Mouse (Mus musculus) kidney, postnatal 0 days (tissue): ENCODE data around the gene Emc3. TPM values are rescaled to one million over a fixed set of nuclear protein-coding genes. Genes with fewer than 3 reads are reported as not detected.

Experiments
- ATAC-seq: fragments of 200-750 bp; cut with Nextera tagmentation; replicated peaks from 2 replicates; pipeline ENCODE4 v1.8.0; 2017; ENCODE audit warnings: low read depth, moderate number of reproducible peaks, moderate TSS enrichment, moderate library complexity; ENCODE audit not compliant: low FRiP score
- DNase-seq: peaks from one replicate; pipeline ENCODE4 v3.0.0-alpha.2; 2016; ENCODE audit warnings: low spot score
- H3K27ac ChIP-seq: fragments of 300-500 bp; sonication (generic); 2 replicates; pipeline ENCODE4 v1.5.1; 2014; ENCODE audit warnings: mild to moderate bottlenecking
- H3K27me3 ChIP-seq: fragments of 300-500 bp; sonication (generic); 2 replicates; pipeline ENCODE4 v1.6.1; 2014; ENCODE audit warnings: low read length, mixed read lengths; ENCODE audit not compliant: insufficient read depth
- H3K36me3 ChIP-seq: fragments of 300-500 bp; sonication (generic); 2 replicates; pipeline ENCODE4 v1.6.1; 2014; ENCODE audit warnings: low read length, mixed read lengths; ENCODE audit not compliant: insufficient read depth
- H3K4me1 ChIP-seq: fragments of 300-500 bp; sonication (generic); replicated peaks from 2 replicates; pipeline ENCODE4 v1.6.1; 2014; ENCODE audit warnings: antibody characterized with exemption, low read length, mixed read lengths; ENCODE audit not compliant: insufficient read depth
- H3K4me2 ChIP-seq: fragments of 300-500 bp; sonication (generic); 2 replicates; pipeline ENCODE4 v1.6.1; 2014; ENCODE audit warnings: mild to moderate bottlenecking, low read length, moderate library complexity, mixed read lengths
- H3K4me3 ChIP-seq: fragments of 300-500 bp; sonication (generic); replicated peaks from 2 replicates; pipeline ENCODE4 v1.5.1; 2014; ENCODE audit warnings: low read depth, low read length
- H3K9ac ChIP-seq: fragments of 300-500 bp; sonication (generic); 2 replicates; pipeline ENCODE4 v1.6.1; 2014; ENCODE audit warnings: low read depth, low read length
- H3K9me3 ChIP-seq: fragments of 300-500 bp; sonication (generic); replicated peaks from 2 replicates; pipeline ENCODE4 v1.6.1; 2016; ENCODE audit warnings: low read length, inconsistent platforms, mixed read lengths
- CTCF ChIP-seq: IDR thresholded peaks from 2 replicates; pipeline ENCODE4 v1.5.1; 2016; ENCODE audit warnings: antibody characterized with exemption, low read depth, mild to moderate bottlenecking, moderate library complexity
- WGBS: fragments of 180-500 bp; shearing (Covaris S2); extraction: QIAGEN DNeasy Blood & Tissue Kit; methylation state at CpG from one replicate; pipeline ENCODE4 v1.1.7; 2014; 5-methylcytosine and 5-hydroxymethylcytosine counted together
- polyA plus RNA-seq: library from polyadenylated mRNA; unstranded; fragments of >200 nt; fragmentation: Nextera tagmentation; extraction: Ambion mirVana; gene quantifications from 2 replicates; pipeline ENCODE4 v1.2.1, GENCODE M21; 2015

The Emc3 gene
- polyA plus RNA-seq, 1 experiment from 2014 or later, result 114 TPM

GRCm38 (mm10) chr6:113541610-113542009 lies 10.2 kb upstream of the Emc3 start:
- DNase-seq (no peak), ATAC-seq (no peak)
- no peak overlapping the region for H3K9ac ChIP-seq
- no peak overlapping the region for H3K4me2 ChIP-seq
- H3K27me3 ChIP-seq, result no peaks in the 10 kb centered on the region
- WGBS, result 89% methylated on average over 6 of the region's 6 CpGs
- no peaks in the 10 kb centered on the region for H3K4me1 ChIP-seq
- H3K27ac ChIP-seq, result no peak overlapping the region
- H3K36me3 ChIP-seq, result peaks cover 4% of the 10 kb centered on the region; the same call in 1 of the 2 replicates
- no peaks in the 10 kb centered on the region for H3K9me3 ChIP-seq
- no peak overlapping the region for H3K4me3 ChIP-seq
- TF ChIP-seq CTCF, result peak; percentile 22; the same call in 1 of the 2 replicates

GRCm38 (mm10) chr6:113534886-113535285 lies 3.4 kb upstream of the Emc3 start:
- H3K4me2 ChIP-seq, result no peak overlapping the region
- no peak overlapping the region for H3K9ac ChIP-seq
- peaks cover 4% of the 10 kb centered on the region; the same call in 1 of the 2 replicates for H3K36me3 ChIP-seq
- WGBS, result 88% methylated on average over 7 of the region's 7 CpGs
- peaks cover 3% of the 10 kb centered on the region; the same call in 1 of the 2 replicates for H3K4me1 ChIP-seq
- no peak overlapping the region for H3K4me3 ChIP-seq
- ATAC-seq (no peak), DNase-seq (no peak)
- no peaks in the 10 kb centered on the region for H3K27me3 ChIP-seq
- no peak overlapping the region for H3K27ac ChIP-seq
- TF ChIP-seq CTCF, result no peak
- no peaks in the 10 kb centered on the region for H3K9me3 ChIP-seq

GRCm38 (mm10) chr6:113531840-113532404 lies 470 bp upstream of the Emc3 start:
- no peaks in the 10 kb centered on the region for H3K9me3 ChIP-seq
- TF ChIP-seq CTCF, result no peak
- H3K4me3 ChIP-seq, result peak overlapping the region; percentile 89
- no peaks in the 10 kb centered on the region for H3K36me3 ChIP-seq
- H3K4me2 ChIP-seq, result peak overlapping the region; percentile 64
- H3K27me3 ChIP-seq, result no peaks in the 10 kb centered on the region
- peak; percentile 3 for DNase-seq
- 3% methylated on average over 7 of the region's 7 CpGs for WGBS
- peaks cover 3% of the 10 kb centered on the region; the same call in 1 of the 2 replicates for H3K4me1 ChIP-seq
- H3K27ac ChIP-seq, result no peak overlapping the region
- no peak for ATAC-seq
- peak overlapping the region; percentile 78 for H3K9ac ChIP-seq

- H3K4me2 ChIP-seq, result no peak overlapping the region
- H3K27me3 ChIP-seq, result no peaks in the 10 kb centered on the region
- TF ChIP-seq CTCF, result no peak
- H3K4me1 ChIP-seq, result no peaks in the 10 kb centered on the region
- no peak overlapping the region for H3K27ac ChIP-seq
- H3K4me3 ChIP-seq, result no peak overlapping the region
- ATAC-seq (no peak), DNase-seq (no peak)
- no peaks in the 10 kb centered on the region for H3K9me3 ChIP-seq
- WGBS, result 75% methylated on average over 8 of the region's 8 CpGs
- H3K36me3 ChIP-seq, result peaks cover 40% of the 10 kb centered on the region
- H3K9ac ChIP-seq, result no peak overlapping the region
These were observed 8.0 kb downstream of the Emc3 start for GRCm38 (mm10) chr6:113523420-113523819.

- Histone ChIP-seq H3K4me1 (no peaks in the 10 kb centered on the region), H3K9ac (no peak overlapping the region), H3K4me3 (no peak overlapping the region), H3K27me3 (no peaks in the 10 kb centered on the region), H3K4me2 (no peak overlapping the region), H3K9me3 (no peaks in the 10 kb centered on the region), H3K27ac (no peak overlapping the region), H3K36me3 (peaks cover 50% of the 10 kb centered on the region)
- WGBS, result 86% methylated on average over 1 of the region's 1 CpGs
- TF ChIP-seq CTCF, result no peak
- no peak for ATAC-seq
- no peak for DNase-seq
These were observed 9.1 kb downstream of the Emc3 start for GRCm38 (mm10) chr6:113522310-113522709.

- H3K27ac ChIP-seq, result no peak overlapping the region
- TF ChIP-seq CTCF, result no peak
- WGBS, result 98% methylated on average over 8 of the region's 8 CpGs
- H3K4me1 ChIP-seq, result no peaks in the 10 kb centered on the region
- ATAC-seq (no peak), DNase-seq (no peak)
- no peaks in the 10 kb centered on the region for H3K9me3 ChIP-seq
- no peaks in the 10 kb centered on the region for H3K27me3 ChIP-seq
- H3K4me2 ChIP-seq, result no peak overlapping the region
- no peak overlapping the region for H3K4me3 ChIP-seq
- H3K9ac ChIP-seq, result no peak overlapping the region
- peaks cover 77% of the 10 kb centered on the region for H3K36me3 ChIP-seq
These were observed 13.9 kb downstream of the Emc3 start for GRCm38 (mm10) chr6:113517434-113518080.
